Mouse (Mus musculus) forebrain, embryonic 16.5 days (tissue): ENCODE measurements around the gene Clmn. TPM values are rescaled to one million over a fixed set of nuclear protein-coding genes. Genes with fewer than 3 reads are reported as not detected.

Experiments used
- ATAC-seq: fragments of 200-750 bp; cut with Nextera tagmentation; 2 replicates; pipeline ENCODE4 v1.8.0; 2017; ENCODE audit warnings: mild to moderate bottlenecking, moderate library complexity
- H3K27ac ChIP-seq: fragments of 300-500 bp; sonication (generic); 2 replicates; pipeline ENCODE4 v1.5.1; 2014; ENCODE audit warnings: low read length, control low read depth
- H3K27me3 ChIP-seq: fragments of 300-500 bp; sonication (generic); replicated peaks from 2 replicates; pipeline ENCODE4 v1.6.1; 2014; ENCODE audit warnings: low read length; ENCODE audit not compliant: control insufficient read depth, insufficient read depth
- H3K36me3 ChIP-seq: fragments of 300-500 bp; sonication (generic); 2 replicates; pipeline ENCODE4 v1.6.1; 2014; ENCODE audit not compliant: control insufficient read depth, insufficient read depth
- H3K4me1 ChIP-seq: fragments of 300-500 bp; sonication (generic); replicated peaks from 2 replicates; pipeline ENCODE4 v1.6.1; 2014; ENCODE audit warnings: low read length; ENCODE audit not compliant: control insufficient read depth, insufficient read depth
- H3K4me2 ChIP-seq: fragments of 300-500 bp; sonication (generic); 2 replicates; pipeline ENCODE4 v1.6.1; 2014; ENCODE audit warnings: mild to moderate bottlenecking, low read length, control low read depth
- H3K4me3 ChIP-seq: fragments of 300-500 bp; sonication (generic); replicated peaks from 2 replicates; pipeline ENCODE4 v1.5.1; 2014; ENCODE audit warnings: mild to moderate bottlenecking, low read length, control low read depth
- H3K9ac ChIP-seq: fragments of 300-500 bp; sonication (generic); replicated peaks from 2 replicates; pipeline ENCODE4 v1.6.1; 2014; ENCODE audit warnings: low read depth, low read length, control low read depth
- H3K9me3 ChIP-seq: fragments of 300-500 bp; sonication (generic); 2 replicates; pipeline ENCODE4 v1.6.1; 2016; ENCODE audit warnings: low read length; ENCODE audit not compliant: control insufficient read depth
- WGBS: fragments of 180-500 bp; shearing (Covaris S2); extraction: QIAGEN DNeasy Blood & Tissue Kit; methylation state at CpG from one replicate; pipeline ENCODE4 v1.1.7; 2014; 5-methylcytosine and 5-hydroxymethylcytosine counted together
- polyA plus RNA-seq: library from polyadenylated mRNA; unstranded; fragments of >200 nt; fragmentation: Nextera tagmentation; extraction: Ambion mirVana; gene quantifications from 2 replicates; pipeline ENCODE4 v1.2.1, GENCODE M21; 2015

Gene Clmn
- polyA plus RNA-seq, 1 experiment from 2014 or later, result 0.71 TPM

GRCm38 (mm10) chr12:104801494-104802260, 63.2 kb downstream of the Clmn start:
- H3K9ac ChIP-seq, result no peak overlapping the region
- H3K4me3 ChIP-seq, result no peak overlapping the region
- H3K9me3 ChIP-seq, result peaks cover 16% of the 10 kb centered on the region
- H3K36me3 ChIP-seq, result 0 out of 2 replicates have a peak, but pooled peaks cover 4% of the 10 kb centered on the region
- H3K27me3 ChIP-seq, result no peaks in the 10 kb centered on the region
- no peak overlapping the region for H3K27ac ChIP-seq
- H3K4me2 ChIP-seq, result no peak overlapping the region
- peaks cover 4% of the 10 kb centered on the region; the same call in 1 of the 2 replicates for H3K4me1 ChIP-seq
- no peak for ATAC-seq
- WGBS, result 26% methylated on average over 9 of the region's 9 CpGs

DNA sequence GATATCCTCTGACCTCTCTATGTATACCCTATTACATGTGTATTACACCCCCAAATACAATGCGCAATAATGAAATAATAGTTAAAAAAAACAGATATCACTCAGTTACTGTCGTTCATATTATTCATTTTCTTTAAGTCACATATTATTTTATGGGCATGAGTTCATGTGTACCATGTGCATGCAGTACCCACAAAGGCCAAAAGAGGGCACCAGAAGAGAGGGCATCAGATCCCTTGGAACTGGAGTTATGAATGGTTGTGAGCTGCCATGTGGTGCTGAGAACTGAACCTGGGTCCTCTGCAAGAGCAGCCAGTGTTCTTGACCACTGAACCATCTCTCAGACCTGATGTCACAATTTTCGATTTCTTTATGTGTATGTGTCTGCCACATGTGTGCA, 65.5 kb downstream of the Clmn start:
- no peak overlapping the region for H3K9ac ChIP-seq
- 92% methylated on average over 3 of the region's 3 CpGs for WGBS
- H3K4me1 ChIP-seq, result peaks cover 4% of the 10 kb centered on the region; the same call in 1 of the 2 replicates
- H3K36me3 ChIP-seq, result 0 out of 2 replicates have a peak, but pooled peaks cover 4% of the 10 kb centered on the region
- no peak for ATAC-seq
- peaks cover 16% of the 10 kb centered on the region for H3K9me3 ChIP-seq
- no peak overlapping the region for H3K4me3 ChIP-seq
- H3K27ac ChIP-seq, result no peak overlapping the region
- no peaks in the 10 kb centered on the region for H3K27me3 ChIP-seq
- no peak overlapping the region for H3K4me2 ChIP-seq

- no peak overlapping the region for H3K4me3 ChIP-seq
- no peak overlapping the region for H3K27ac ChIP-seq
- H3K4me1 ChIP-seq, result peaks cover 4% of the 10 kb centered on the region; the same call in 1 of the 2 replicates
- WGBS, result 97% methylated on average over 6 of the region's 6 CpGs
- no peak overlapping the region for H3K9ac ChIP-seq
- ATAC-seq, result no peak
- H3K27me3 ChIP-seq, result no peaks in the 10 kb centered on the region
- peaks cover 16% of the 10 kb centered on the region for H3K9me3 ChIP-seq
- no peak overlapping the region for H3K4me2 ChIP-seq
- 0 out of 2 replicates have a peak, but pooled peaks cover 4% of the 10 kb centered on the region for H3K36me3 ChIP-seq
Observed at GRCm38 (mm10) chr12:104797905-104798304, 67.0 kb downstream of the Clmn start.

- no peaks in the 10 kb centered on the region for H3K4me1 ChIP-seq
- WGBS, result 89% methylated on average over 11 of the region's 11 CpGs
- H3K27me3 ChIP-seq, result no peaks in the 10 kb centered on the region
- H3K4me3 ChIP-seq, result no peak overlapping the region
- 0 out of 2 replicates have a peak, but pooled peaks cover 4% of the 10 kb centered on the region for H3K36me3 ChIP-seq
- ATAC-seq, result no peak
- no peak overlapping the region for H3K9ac ChIP-seq
- H3K27ac ChIP-seq, result no peak overlapping the region
- H3K4me2 ChIP-seq, result no peak overlapping the region
- H3K9me3 ChIP-seq, result peaks cover 16% of the 10 kb centered on the region
Observed at GRCm38 (mm10) chr12:104796635-104797378, 68.1 kb downstream of the Clmn start.

- H3K4me2 ChIP-seq, result no peak overlapping the region
- no peaks in the 10 kb centered on the region for H3K4me1 ChIP-seq
- ATAC-seq, result no peak
- H3K9me3 ChIP-seq, result peaks cover 16% of the 10 kb centered on the region
- H3K27ac ChIP-seq, result no peak overlapping the region
- H3K4me3 ChIP-seq, result no peak overlapping the region
- 33% methylated on average over 5 of the region's 5 CpGs for WGBS
- H3K9ac ChIP-seq, result no peak overlapping the region
- 0 out of 2 replicates have a peak, but pooled peaks cover 4% of the 10 kb centered on the region for H3K36me3 ChIP-seq
- H3K27me3 ChIP-seq, result no peaks in the 10 kb centered on the region
Observed at GRCm38 (mm10) chr12:104794957-104795356, 69.9 kb downstream of the Clmn start.

DNA sequence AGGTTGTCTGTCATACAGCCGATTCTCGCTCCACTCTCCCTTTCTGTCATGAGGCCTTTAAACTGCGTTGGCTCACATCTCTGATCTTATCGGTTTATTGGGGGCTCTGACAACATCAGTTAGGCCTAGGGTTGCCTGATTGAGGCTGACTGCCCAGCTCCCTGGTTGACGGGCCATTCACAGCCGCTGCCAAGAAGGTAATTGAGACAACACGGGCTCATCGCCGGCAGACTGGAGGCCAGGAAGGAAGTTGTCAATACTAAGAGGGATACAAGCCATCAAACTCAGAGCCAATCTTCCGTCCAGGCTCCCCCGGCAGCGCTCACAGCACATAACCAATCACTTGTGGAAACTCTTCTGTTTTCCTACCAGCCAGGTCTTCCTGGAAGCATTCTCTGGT, 71.4 kb downstream of the Clmn start:
- Histone ChIP-seq H3K9ac (no peak overlapping the region), H3K36me3 (no peaks in the 10 kb centered on the region), H3K27ac (no peak overlapping the region), H3K4me3 (no peak overlapping the region), H3K4me2 (no peak overlapping the region), H3K9me3 (peaks cover 7% of the 10 kb centered on the region; the same call in 1 of the 2 replicates), H3K27me3 (no peaks in the 10 kb centered on the region), H3K4me1 (no peaks in the 10 kb centered on the region)
- no peak for ATAC-seq
- 78% methylated on average over 12 of the region's 12 CpGs for WGBS

GRCm38 (mm10) chr12:104777603-104778002, 87.3 kb downstream of the Clmn start:
- no peaks in the 10 kb centered on the region for H3K36me3 ChIP-seq
- no peak for ATAC-seq
- 93% methylated on average over 1 of the region's 1 CpGs for WGBS
- no peak overlapping the region for H3K27ac ChIP-seq
- no peaks in the 10 kb centered on the region for H3K4me1 ChIP-seq
- H3K9ac ChIP-seq, result no peak overlapping the region
- H3K27me3 ChIP-seq, result no peaks in the 10 kb centered on the region
- H3K4me2 ChIP-seq, result no peak overlapping the region
- no peak overlapping the region for H3K4me3 ChIP-seq
- no peaks in the 10 kb centered on the region for H3K9me3 ChIP-seq

DNA sequence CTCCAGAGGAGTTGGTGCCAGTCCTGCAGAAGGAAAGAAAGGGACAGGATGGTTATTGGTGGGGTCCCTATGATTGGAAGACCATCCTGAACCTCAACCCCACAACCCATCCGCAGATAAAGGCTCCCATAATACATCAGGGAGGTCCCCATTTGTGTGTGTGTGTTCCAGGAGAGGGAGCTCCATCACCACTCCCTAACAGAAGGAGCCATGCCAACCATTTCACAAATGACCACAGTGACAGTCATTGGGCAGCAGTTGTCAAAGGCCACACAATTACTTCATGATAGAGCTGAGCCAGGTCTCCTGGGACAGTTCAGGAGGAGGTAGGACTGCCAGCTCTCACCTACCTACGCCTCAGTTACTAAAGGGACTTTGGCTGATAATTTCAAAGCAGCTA, 92.9 kb downstream of the Clmn start:
- Histone ChIP-seq H3K27me3 (no peaks in the 10 kb centered on the region), H3K4me2 (no peak overlapping the region), H3K36me3 (no peaks in the 10 kb centered on the region), H3K9me3 (no peaks in the 10 kb centered on the region), H3K9ac (no peak overlapping the region), H3K4me3 (no peak overlapping the region), H3K4me1 (no peaks in the 10 kb centered on the region), H3K27ac (no peak overlapping the region)
- 90% methylated on average over 2 of the region's 2 CpGs for WGBS
- no peak for ATAC-seq

DNA sequence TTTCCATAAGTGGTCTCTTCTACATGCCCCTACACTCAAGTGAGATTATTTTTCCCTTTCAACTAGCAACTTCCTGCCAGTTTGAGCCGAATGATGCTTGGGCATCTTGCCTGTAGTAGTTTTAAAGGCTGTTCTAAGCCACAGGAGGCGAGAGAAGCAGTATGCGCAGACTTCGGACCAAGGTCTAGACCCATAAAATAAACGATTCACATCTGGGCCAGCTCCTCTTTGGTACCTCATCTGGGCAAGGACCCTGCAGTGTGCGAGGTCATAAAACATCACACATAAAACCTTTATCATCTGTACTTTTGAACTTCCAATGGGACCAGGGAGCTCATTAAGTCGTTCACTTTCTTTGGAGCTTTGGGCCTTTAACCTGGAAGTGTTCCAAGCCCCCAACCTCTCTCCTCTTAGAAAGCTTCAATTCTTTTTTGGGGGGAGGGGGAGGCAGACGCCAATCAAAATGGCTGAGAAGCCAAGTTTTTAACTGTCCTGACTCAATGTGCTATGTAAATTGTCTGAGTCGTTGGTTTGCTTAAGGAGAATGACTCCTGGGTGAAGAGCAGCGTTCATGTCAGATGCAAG, 95.6 kb downstream of the Clmn start:
- no peak overlapping the region for H3K4me3 ChIP-seq
- WGBS, result 39% methylated on average over 10 of the region's 10 CpGs

More for the DNA sequence above, 95.6 kb downstream of the Clmn start:
- ATAC-seq, result no peak
- no peaks in the 10 kb centered on the region for H3K27me3 ChIP-seq
- H3K27ac ChIP-seq, result no peak overlapping the region
- no peaks in the 10 kb centered on the region for H3K4me1 ChIP-seq
- H3K36me3 ChIP-seq, result no peaks in the 10 kb centered on the region
- no peak overlapping the region for H3K9ac ChIP-seq
- no peaks in the 10 kb centered on the region for H3K9me3 ChIP-seq
- H3K4me2 ChIP-seq, result no peak overlapping the region
